Mouse (Mus musculus): ENCODE measurements around the gene Blm.

Blm gene

GRCm38 (mm10) chr7:80535009-80535744 lies at the start of gene Blm:
Gene Blm (minus strand): TSS chr7:80535119.
- DNase-seq, result peak; percentile 99

- DNase-seq, result peak; percentile 53 to 72
Measured at GRCm38 (mm10) chr7:80583981-80584380, 49.1 kb upstream of the Blm start.

GRCm38 (mm10) chr7:80582821-80583451 lies 48.0 kb upstream of the Blm start:
- DNase-seq, result peak; percentile 56 to 76

- DNase-seq, result peak; percentile 39 to 65
Measured at GRCm38 (mm10) chr7:80580368-80580767, 45.4 kb upstream of the Blm start.

GRCm38 (mm10) chr7:80577417-80577980 lies 42.6 kb upstream of the Blm start:
- no peak for DNase-seq

GRCm38 (mm10) chr7:80576626-80577025 lies 41.7 kb upstream of the Blm start:
- no peak for DNase-seq

- no peak for DNase-seq
Measured at GRCm38 (mm10) chr7:80575750-80576149, 40.8 kb upstream of the Blm start.

- DNase-seq, result no peak
Measured at GRCm38 (mm10) chr7:80573076-80573475, 38.2 kb upstream of the Blm start.

GRCm38 (mm10) chr7:80567982-80568381 lies 33.1 kb upstream of the Blm start:
- DNase-seq, result no peak

- DNase-seq, result no peak
Measured at GRCm38 (mm10) chr7:80561931-80562330, 27.0 kb upstream of the Blm start.

- no peak for DNase-seq
Measured at GRCm38 (mm10) chr7:80561271-80561670, 26.4 kb upstream of the Blm start.

GRCm38 (mm10) chr7:80558572-80558971 lies 23.7 kb upstream of the Blm start:
- no peak for DNase-seq

- no peak for DNase-seq
Measured at GRCm38 (mm10) chr7:80558101-80558500, 23.2 kb upstream of the Blm start.

GRCm38 (mm10) chr7:80557161-80557560 lies 22.2 kb upstream of the Blm start:
- peak; percentile 13 to 56 for DNase-seq

- peak; percentile 58 to 67 for DNase-seq
Measured at GRCm38 (mm10) chr7:80556166-80556565, 21.2 kb upstream of the Blm start.

- DNase-seq, result peak in 1 of 2 experiments; percentile 24
Measured at GRCm38 (mm10) chr7:80555146-80555545, 20.2 kb upstream of the Blm start.

- peak; percentile 24 to 50 for DNase-seq
Measured at GRCm38 (mm10) chr7:80554180-80555021, 19.5 kb upstream of the Blm start.

GRCm38 (mm10) chr7:80548513-80549260 lies 13.8 kb upstream of the Blm start:
- DNase-seq, result no peak

GRCm38 (mm10) chr7:80542139-80542831 lies 7.4 kb upstream of the Blm start:
- DNase-seq, result no peak

- DNase-seq, result no peak
Measured at GRCm38 (mm10) chr7:80539581-80539980, 4.7 kb upstream of the Blm start.

- peak in 1 of 2 experiments; percentile 4 for DNase-seq
Measured at GRCm38 (mm10) chr7:80534291-80535008, 469 bp downstream of the Blm start.
